Mouse (Mus musculus) neural tube, embryonic 12.5 days (tissue): ENCODE data around the gene Lurap1. TPM values are rescaled to one million over a fixed set of nuclear protein-coding genes. Genes with fewer than 3 reads are reported as not detected.

Source experiments
- ATAC-seq: fragments of 200-750 bp; cut with Nextera tagmentation; 2 replicates; pipeline ENCODE4 v1.8.0; 2017; ENCODE audit warnings: low read depth, mild to moderate bottlenecking, moderate TSS enrichment, moderate library complexity; ENCODE audit not compliant: low FRiP score
- H3K27ac ChIP-seq: fragments of 300-500 bp; sonication (generic); 2 replicates; pipeline ENCODE4 v1.5.1; 2016
- H3K27me3 ChIP-seq: fragments of 300-500 bp; sonication (generic); replicated peaks from 2 replicates; pipeline ENCODE4 v1.6.1; 2016; ENCODE audit warnings: mild to moderate bottlenecking
- H3K36me3 ChIP-seq: fragments of 300-500 bp; sonication (generic); 2 replicates; pipeline ENCODE4 v1.6.1; 2016; ENCODE audit warnings: mild to moderate bottlenecking
- H3K4me1 ChIP-seq: fragments of 300-500 bp; sonication (generic); 2 replicates; pipeline ENCODE4 v1.6.1; 2016
- H3K4me2 ChIP-seq: fragments of 300-500 bp; sonication (generic); replicated peaks from 2 replicates; pipeline ENCODE4 v1.6.1; 2016; ENCODE audit warnings: mild to moderate bottlenecking
- H3K4me3 ChIP-seq: fragments of 300-500 bp; sonication (generic); 2 replicates; pipeline ENCODE4 v1.5.1; 2016
- H3K9ac ChIP-seq: fragments of 300-500 bp; sonication (generic); 2 replicates; pipeline ENCODE4 v1.6.1; 2016; ENCODE audit warnings: mild to moderate bottlenecking
- H3K9me3 ChIP-seq: fragments of 300-500 bp; sonication (generic); 2 replicates; pipeline ENCODE4 v1.6.1; 2016; ENCODE audit warnings: mild to moderate bottlenecking
- WGBS: fragments of 180-500 bp; shearing (Covaris S2); methylation state at CpG from one replicate; pipeline ENCODE4 v1.1.7; 2016; 5-methylcytosine and 5-hydroxymethylcytosine counted together
- polyA plus RNA-seq: library from polyadenylated mRNA; unstranded; fragments of >200 nt; fragmentation: Nextera tagmentation; extraction: Ambion mirVana; gene quantifications from 2 replicates; pipeline ENCODE4 v1.2.1, GENCODE M21; 2016

Lurap1 gene
- polyA plus RNA-seq, 1 experiment from 2014 or later: 1.6 TPM

DNA sequence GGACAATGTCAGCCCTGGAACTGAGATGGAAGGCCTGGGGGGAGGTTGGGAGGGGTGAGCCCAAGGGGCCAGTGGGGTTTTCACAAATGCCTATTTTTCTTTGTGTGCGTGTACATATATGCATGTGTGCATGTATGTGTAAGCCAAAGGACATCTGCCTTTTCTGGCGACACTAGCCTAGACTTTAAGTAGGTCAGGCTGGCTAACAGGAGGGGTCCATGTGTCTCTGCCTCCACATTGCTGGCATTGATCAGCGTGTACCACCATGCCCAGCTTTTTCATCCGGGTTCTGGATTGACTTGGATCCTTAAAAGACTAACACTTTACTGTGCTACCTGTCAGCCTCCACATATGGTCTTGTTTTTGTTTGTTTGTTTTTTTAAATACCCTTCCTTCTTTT is 22.6 kb upstream of the Lurap1 start:
- no peak overlapping the region for H3K9ac ChIP-seq
- peaks cover 13% of the 10 kb centered on the region for H3K4me1 ChIP-seq
- H3K9me3 ChIP-seq: no peaks in the 10 kb centered on the region
- H3K27me3 ChIP-seq: no peaks in the 10 kb centered on the region
- ATAC-seq: no peak
- H3K4me2 ChIP-seq: no peak overlapping the region
- no peaks in the 10 kb centered on the region for H3K36me3 ChIP-seq
- H3K27ac ChIP-seq: no peak overlapping the region
- no peak overlapping the region for H3K4me3 ChIP-seq
- 86% methylated on average over 4 of the region's 4 CpGs for whole genome bisulfite sequencing

- H3K4me3 ChIP-seq: no peak within 1 kb of the TSS
- H3K9ac ChIP-seq: no peak within 1 kb of the TSS
- H3K36me3 ChIP-seq: no peaks in the 10 kb centered on the region
- H3K27me3 ChIP-seq: no peaks in the 10 kb centered on the region
- no peaks in the 10 kb centered on the region for H3K9me3 ChIP-seq
- H3K4me1 ChIP-seq: peaks cover 13% of the 10 kb centered on the region
- 90% methylated on average over 6 of the region's 6 CpGs for WGBS
- ATAC-seq: no peak
- no peak within 1 kb of the TSS for H3K4me2 ChIP-seq
- no peak within 1 kb of the TSS for H3K27ac ChIP-seq
These were observed 21.9 kb upstream of the Lurap1 start, which contains the start of the genes 1700042G07Rik and Gm49337 for GRCm38 (mm10) chr4:116173072-116173471. Gene 1700042G07Rik (plus strand): TSS chr4:116173372. Gene Gm49337 (plus strand): TSS chr4:116173384.

DNA sequence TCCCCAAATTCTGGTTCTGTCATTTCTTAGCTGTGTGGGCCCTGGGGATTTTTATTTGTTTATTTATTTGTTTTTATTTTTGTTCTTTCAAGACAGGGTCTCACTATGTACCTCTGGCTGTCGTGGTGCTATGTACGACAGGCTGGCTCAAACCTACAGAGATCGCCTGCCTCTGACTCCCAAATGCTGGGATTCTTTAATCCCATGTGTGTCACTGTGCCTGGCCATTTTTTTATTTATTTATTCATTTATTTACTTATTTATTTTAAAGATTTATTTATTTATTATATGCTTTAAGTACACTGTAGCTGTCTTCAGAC is 18.2 kb upstream of the Lurap1 start:
- no peak overlapping the region for H3K4me3 ChIP-seq
- peaks cover under 1% of the 10 kb centered on the region; the same call in 1 of the 2 replicates for H3K4me1 ChIP-seq
- H3K4me2 ChIP-seq: no peak overlapping the region
- ATAC-seq: peak; percentile 30; the same call in 1 of the 2 replicates
- no peaks in the 10 kb centered on the region for H3K9me3 ChIP-seq
- no peaks in the 10 kb centered on the region for H3K36me3 ChIP-seq
- no peak overlapping the region for H3K9ac ChIP-seq
- no peaks in the 10 kb centered on the region for H3K27me3 ChIP-seq
- 87% methylated on average over 3 of the region's 3 CpGs for WGBS
- no peak overlapping the region for H3K27ac ChIP-seq

- Histone ChIP-seq H3K4me1 (no peaks in the 10 kb centered on the region), H3K27ac (no peak overlapping the region), H3K27me3 (no peaks in the 10 kb centered on the region), H3K36me3 (no peaks in the 10 kb centered on the region), H3K4me2 (no peak overlapping the region), H3K9me3 (no peaks in the 10 kb centered on the region), H3K9ac (no peak overlapping the region), H3K4me3 (no peak overlapping the region)
- peak; percentile 74; the same call in 1 of the 2 replicates for ATAC-seq
- 73% methylated on average over 8 of the region's 8 CpGs for WGBS
These were observed 17.6 kb upstream of the Lurap1 start for GRCm38 (mm10) chr4:116168617-116169352.

- Histone ChIP-seq H3K27me3 (no peaks in the 10 kb centered on the region), H3K27ac (no peak within 1 kb of the TSS), H3K4me1 (no peaks in the 10 kb centered on the region), H3K36me3 (no peaks in the 10 kb centered on the region), H3K9me3 (no peaks in the 10 kb centered on the region), H3K4me3 (no peak within 1 kb of the TSS), H3K4me2 (no peak within 1 kb of the TSS), H3K9ac (no peak within 1 kb of the TSS)
- no peak for ATAC-seq
- WGBS: 43% methylated on average over 7 of the region's 7 CpGs
These were observed 16.3 kb upstream of the Lurap1 start, which contains the start of gene Tspan1 for GRCm38 (mm10) chr4:116167404-116167803. Gene Tspan1 (minus strand): TSS chr4:116167601.

- Histone ChIP-seq H3K36me3 (no peaks in the 10 kb centered on the region), H3K4me3 (no peak overlapping the region), H3K4me1 (no peaks in the 10 kb centered on the region), H3K9me3 (no peaks in the 10 kb centered on the region), H3K9ac (no peak overlapping the region), H3K27ac (no peak overlapping the region), H3K4me2 (no peak overlapping the region), H3K27me3 (no peaks in the 10 kb centered on the region)
- WGBS: 76% methylated on average over 8 of the region's 8 CpGs
- ATAC-seq: no peak
These were observed 14.7 kb upstream of the Lurap1 start for GRCm38 (mm10) chr4:116165708-116166407.

DNA sequence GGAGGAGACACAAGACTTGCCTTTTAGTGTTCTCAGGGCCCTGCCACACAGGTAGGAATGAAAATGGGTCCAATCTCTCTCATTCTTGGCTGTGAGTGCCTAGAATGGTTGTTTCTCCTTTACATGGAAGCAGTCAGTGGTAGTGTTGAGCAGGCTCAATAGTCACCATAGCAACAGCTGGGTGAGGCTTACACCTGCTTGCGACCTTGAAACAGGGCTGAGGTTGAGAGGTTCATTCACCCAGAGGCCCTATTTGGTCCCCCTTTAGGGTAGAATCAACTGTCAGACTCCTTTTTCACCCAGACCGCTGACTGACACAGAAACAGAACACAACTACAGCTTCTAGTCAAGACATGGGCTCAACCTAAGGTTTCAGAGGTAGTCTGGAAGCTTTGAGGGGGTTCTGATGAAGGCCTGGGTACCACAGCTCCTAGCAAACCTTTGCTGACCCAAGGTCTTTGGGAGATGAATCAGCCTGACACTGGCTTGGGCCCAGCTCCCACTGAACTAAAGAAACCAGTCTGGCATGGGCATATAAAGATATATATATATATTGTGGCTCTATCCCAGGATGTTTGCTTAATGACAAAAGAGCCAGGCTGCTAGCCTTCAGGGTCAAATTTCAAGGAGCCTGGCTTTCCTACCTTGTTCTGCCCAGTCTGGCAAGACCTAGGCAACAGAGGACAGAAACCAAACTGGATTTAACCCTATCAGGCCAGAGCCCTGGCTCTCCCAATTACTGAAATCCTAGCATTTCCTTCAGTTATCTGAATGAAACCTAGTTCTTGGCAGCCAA is 13.8 kb upstream of the Lurap1 start:
- 87% methylated on average over 2 of the region's 2 CpGs for WGBS
- H3K9ac ChIP-seq: no peak overlapping the region
- H3K4me3 ChIP-seq: no peak overlapping the region
- no peak overlapping the region for H3K27ac ChIP-seq
- H3K4me2 ChIP-seq: no peak overlapping the region
- ATAC-seq: no peak
- H3K27me3 ChIP-seq: no peaks in the 10 kb centered on the region
- peaks cover 5% of the 10 kb centered on the region; the same call in 1 of the 2 replicates for H3K36me3 ChIP-seq
- no peaks in the 10 kb centered on the region for H3K9me3 ChIP-seq
- H3K4me1 ChIP-seq: no peaks in the 10 kb centered on the region

GRCm38 (mm10) chr4:116162142-116162541 is 11.0 kb upstream of the Lurap1 start:
- no peak overlapping the region for H3K4me2 ChIP-seq
- H3K27ac ChIP-seq: no peak overlapping the region
- H3K27me3 ChIP-seq: no peaks in the 10 kb centered on the region
- no peak overlapping the region for H3K4me3 ChIP-seq
- no peaks in the 10 kb centered on the region for H3K9me3 ChIP-seq
- H3K4me1 ChIP-seq: no peaks in the 10 kb centered on the region
- H3K36me3 ChIP-seq: peaks cover 29% of the 10 kb centered on the region
- ATAC-seq: no peak
- H3K9ac ChIP-seq: no peak overlapping the region
- 86% methylated on average over 4 of the region's 4 CpGs for WGBS

DNA sequence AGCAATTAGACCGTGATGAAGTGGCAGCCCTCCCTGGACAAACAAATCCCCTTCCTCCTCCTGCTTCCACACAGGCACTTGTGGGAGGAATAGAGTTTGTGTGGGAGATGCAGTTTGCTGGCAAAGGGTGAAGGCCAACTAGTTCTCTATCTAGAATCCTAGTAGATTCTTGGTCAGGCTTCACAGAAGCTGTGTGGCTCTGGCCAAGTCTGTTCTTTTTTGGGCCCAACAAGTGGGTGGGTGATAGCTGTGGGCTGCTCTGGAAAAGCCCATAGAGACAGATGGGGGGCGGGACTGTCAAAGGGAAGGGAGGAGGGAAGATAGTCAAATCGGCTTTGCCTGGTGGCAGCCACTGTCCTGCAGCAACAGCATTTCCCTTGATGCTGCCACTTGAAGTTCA is 9.6 kb upstream of the Lurap1 start:
- no peak for ATAC-seq
- Histone ChIP-seq H3K27ac (no peak overlapping the region), H3K9me3 (no peaks in the 10 kb centered on the region), H3K9ac (no peak overlapping the region), H3K4me3 (no peak overlapping the region), H3K36me3 (peaks cover 42% of the 10 kb centered on the region), H3K4me1 (no peaks in the 10 kb centered on the region), H3K4me2 (no peak overlapping the region), H3K27me3 (no peaks in the 10 kb centered on the region)
- WGBS: 76% methylated on average over 3 of the region's 3 CpGs

GRCm38 (mm10) chr4:116159912-116160311 is 8.8 kb upstream of the Lurap1 start:
- ATAC-seq: no peak
- Histone ChIP-seq H3K9me3 (no peaks in the 10 kb centered on the region), H3K27me3 (no peaks in the 10 kb centered on the region), H3K27ac (no peak overlapping the region), H3K4me2 (no peak overlapping the region), H3K9ac (no peak overlapping the region), H3K4me3 (no peak overlapping the region), H3K36me3 (peaks cover 51% of the 10 kb centered on the region), H3K4me1 (no peaks in the 10 kb centered on the region)
- WGBS: 78% methylated on average over 3 of the region's 3 CpGs

DNA sequence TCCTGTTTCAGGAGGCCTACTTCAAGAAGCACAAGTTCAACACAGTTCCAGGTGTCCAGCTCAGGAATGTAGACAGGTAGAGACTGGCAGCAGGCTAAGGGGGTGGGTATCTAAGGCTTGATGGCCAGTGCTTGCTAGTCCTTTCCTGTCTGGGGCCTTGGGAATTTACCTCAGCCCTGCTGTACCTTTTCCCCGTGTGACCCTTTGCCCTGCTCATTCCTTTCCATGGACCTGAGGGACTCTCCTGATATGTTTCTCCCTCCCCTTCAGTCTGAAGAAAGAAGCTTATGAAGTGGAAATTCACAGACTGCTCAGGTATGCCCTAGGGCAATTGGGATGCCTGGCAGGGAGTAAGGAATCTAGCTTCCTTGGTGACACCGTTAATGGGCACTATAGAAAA is 6.7 kb upstream of the Lurap1 start:
- no peak overlapping the region for H3K4me3 ChIP-seq
- no peak overlapping the region for H3K9ac ChIP-seq
- WGBS: 89% methylated on average over 2 of the region's 2 CpGs
- H3K27ac ChIP-seq: no peak overlapping the region
- ATAC-seq: no peak
- H3K4me1 ChIP-seq: no peaks in the 10 kb centered on the region
- H3K27me3 ChIP-seq: no peaks in the 10 kb centered on the region
- H3K4me2 ChIP-seq: no peak overlapping the region
- no peaks in the 10 kb centered on the region for H3K9me3 ChIP-seq
- peaks cover 71% of the 10 kb centered on the region for H3K36me3 ChIP-seq

DNA sequence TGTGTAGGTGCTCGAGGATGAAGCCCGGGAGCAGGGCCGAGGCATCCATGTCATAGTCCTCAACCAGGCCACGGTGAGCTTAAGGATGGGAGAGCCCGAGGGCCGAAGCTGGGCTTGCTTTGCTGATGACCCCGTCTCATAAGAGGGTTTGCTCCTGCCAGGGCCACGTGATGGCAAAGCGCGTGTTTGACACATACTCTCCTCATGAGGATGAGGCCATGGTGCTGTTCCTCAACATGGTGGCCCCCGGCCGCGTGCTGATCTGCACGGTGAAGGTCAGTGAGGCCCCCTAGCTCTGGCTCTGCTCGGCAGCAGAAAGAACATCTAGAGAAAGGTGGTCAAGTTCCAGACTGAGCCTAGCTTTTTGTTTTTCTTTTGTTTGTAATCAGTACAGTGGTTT is 1.6 kb upstream of the Lurap1 start:
- no peak for ATAC-seq
- Histone ChIP-seq H3K27ac (no peak overlapping the region), H3K9ac (no peak overlapping the region), H3K4me3 (no peak overlapping the region), H3K36me3 (peaks cover 60% of the 10 kb centered on the region), H3K27me3 (no peaks in the 10 kb centered on the region), H3K9me3 (no peaks in the 10 kb centered on the region), H3K4me2 (no peak overlapping the region), H3K4me1 (peaks cover 8% of the 10 kb centered on the region)
- 97% methylated on average over 15 of the region's 15 CpGs for WGBS
